Comparison of ENCODE assay signal across 18 mouse cellular contexts in genomic region chr17:87288131-87288530, GRCm38 (mm10). TPM values are rescaled to one million over a fixed set of nuclear protein-coding genes. Genes with fewer than 3 reads are reported as not detected.
DNase-seq lines count a peak whose midpoint lies in the region; ATAC-seq lines count a peak whose summit lies in the region.
"Had no signal": no experiment of that assay in that cellular context is flagged by ENCODE, and none has a peak within 500 bp of the region (broad histone marks: within the 10 kb centered on the region; RNA-seq: fewer than 3 reads in every experiment).

No protein-coding gene starts in this region.

- no peak overlapping the region for H3K4me3 ChIP-seq in heart, embryonic 12.5 days
- H3K4me3 ChIP-seq in liver, embryonic 13.5 days (replicated peaks), result no peak overlapping the region
- no peak overlapping the region for H3K4me3 ChIP-seq in limb, embryonic 12.5 days (replicated peaks)
- H3K4me3 ChIP-seq: limb, embryonic 13.5 days; megakaryocyte, embryonic 14.5 days; myocyte had no signal

- H3K4me2 ChIP-seq in heart, embryonic 12.5 days, result no peak overlapping the region
- H3K4me2 ChIP-seq in liver, embryonic 13.5 days, result no peak overlapping the region
- H3K4me2 ChIP-seq in limb, embryonic 12.5 days, result no peak overlapping the region
- H3K4me2 ChIP-seq: hindbrain, embryonic 14.5 days; limb, embryonic 13.5 days had no signal

- no peak for ATAC-seq in heart, embryonic 12.5 days (ENCODE audit: insufficient number of reproducible peaks, low FRiP score)
- ATAC-seq in liver, embryonic 13.5 days (ENCODE audit: low read depth), result no peak
- ATAC-seq in limb, embryonic 12.5 days (ENCODE audit: insufficient number of reproducible peaks, insufficient read depth, low FRiP score, low TSS enrichment, low read depth), result no peak
- ATAC-seq: activated CD4-positive, CD25-positive, alpha-beta regulatory T cell, adult 4 months had no signal

- H3K4me1 ChIP-seq in heart, embryonic 12.5 days (replicated peaks), result peaks cover 11% of the 10 kb centered on the region
- H3K4me1 ChIP-seq in liver, embryonic 13.5 days (replicated peaks), result peaks cover 49% of the 10 kb centered on the region
- peaks cover 21% of the 10 kb centered on the region for H3K4me1 ChIP-seq in limb, embryonic 12.5 days (replicated peaks)

- no peak overlapping the region for H3K27ac ChIP-seq in heart, embryonic 12.5 days (ENCODE audit: poor library complexity, severe bottlenecking)
- H3K27ac ChIP-seq in liver, embryonic 13.5 days, result no peak overlapping the region
- H3K27ac ChIP-seq in limb, embryonic 12.5 days, result no peak overlapping the region
- H3K27ac ChIP-seq: hindbrain, embryonic 14.5 days; limb, embryonic 13.5 days had no signal

- H3K36me3 ChIP-seq in heart, embryonic 12.5 days, result no peaks in the 10 kb centered on the region
- peaks cover 31% of the 10 kb centered on the region for H3K36me3 ChIP-seq in liver, embryonic 13.5 days
- no peaks in the 10 kb centered on the region for H3K36me3 ChIP-seq in limb, embryonic 12.5 days
- H3K36me3 ChIP-seq: limb, embryonic 13.5 days had no signal

- WGBS in heart, embryonic 12.5 days, result 33% methylated on average over 12 of the region's 12 CpGs
- WGBS in liver, embryonic 13.5 days (ENCODE audit: insufficient replicate concordance), result 63% methylated on average over 12 of the region's 12 CpGs
- 30% methylated on average over 12 of the region's 12 CpGs for WGBS in limb, embryonic 12.5 days

- peak; percentile 87 for DNase-seq in heart, adult 11 months
- DNase-seq in liver, embryonic 13.5 days, result no peak
- no peak for DNase-seq in liver
- peak; percentile 72 for DNase-seq in Muller cell, postnatal 12 days (ENCODE audit: inconsistent ontology term)
- DNase-seq in adrenal gland, adult 8-10 months, result no peak
- no peak for DNase-seq in right cerebral cortex, adult 2 months (ENCODE audit: low spot score in 2 of 2)
- DNase-seq: cerebellum, postnatal 14 days; gastrocnemius, postnatal 10 days; heart, postnatal 10 days; right cerebral cortex, postnatal 25 days; thymus, postnatal 14 days had no signal

- H3K9ac ChIP-seq in heart, embryonic 12.5 days, result no peak overlapping the region
- H3K9ac ChIP-seq in liver, embryonic 13.5 days, result peak overlapping the region; percentile 17; the same call in 1 of the 2 replicates
- 0 out of 2 replicates have a peak overlapping the region, but pooled peaks have one; percentile 27 for H3K9ac ChIP-seq in limb, embryonic 12.5 days (replicated peaks)
- H3K9ac ChIP-seq: hindbrain, embryonic 14.5 days; limb, embryonic 13.5 days had no signal

- H3K9me3 ChIP-seq in heart, embryonic 12.5 days (replicated peaks), result no peaks in the 10 kb centered on the region
- no peaks in the 10 kb centered on the region for H3K9me3 ChIP-seq in liver, embryonic 13.5 days (replicated peaks)
- H3K9me3 ChIP-seq in limb, embryonic 12.5 days, result no peaks in the 10 kb centered on the region
- H3K9me3 ChIP-seq: limb, embryonic 13.5 days; megakaryocyte, embryonic 14.5 days had no signal

- peaks cover 72% of the 10 kb centered on the region for H3K27me3 ChIP-seq in heart, embryonic 12.5 days (replicated peaks)
- H3K27me3 ChIP-seq in liver, embryonic 13.5 days, result no peaks in the 10 kb centered on the region
- peaks cover 52% of the 10 kb centered on the region for H3K27me3 ChIP-seq in limb, embryonic 12.5 days
- H3K27me3 ChIP-seq: megakaryocyte, embryonic 14.5 days had no signal

RNA-seq across cellular contexts. Expression of gene Ttc7, which starts 5.4 kb away (rescaled TPM):
- polyA plus RNA-seq in heart, embryonic 12.5 days (2016; fragmentation: Nextera tagmentation; extraction: Ambion mirVana), result 2.4 and 3.2 TPM in 2 replicates
- 9.5 and 11.0 TPM in 2 replicates for polyA plus RNA-seq in liver, embryonic 13.5 days (2015; fragmentation: Nextera tagmentation; extraction: Ambion mirVana)
- 4.4 and 4.9 TPM in 2 replicates for polyA plus RNA-seq in limb, embryonic 12.5 days (2016; fragmentation: Nextera tagmentation; extraction: Ambion mirVana)
- 10 to 100 TPM; 13.5 to 18.6 (median 15.2) TPM for total RNA-seq in adrenal gland, adult 8-10 months (2022)

RNA-seq across cellular contexts. Expression of gene Mcfd2, which starts 22.4 kb away (rescaled TPM):
- 68.8 and 70.8 TPM in 2 replicates for polyA plus RNA-seq in heart, embryonic 12.5 days (2016; fragmentation: Nextera tagmentation; extraction: Ambion mirVana)
- polyA plus RNA-seq in liver, embryonic 13.5 days (2015; fragmentation: Nextera tagmentation; extraction: Ambion mirVana), result 50.2 and 53.9 TPM in 2 replicates
- 67.2 and 75.4 TPM in 2 replicates for polyA plus RNA-seq in limb, embryonic 12.5 days (2016; fragmentation: Nextera tagmentation; extraction: Ambion mirVana)
- total RNA-seq in adrenal gland, adult 8-10 months (2022), result 100 to 1,000 TPM; 212 to 358 (median 282) TPM

Comparison
In these comparisons a context has a peak if more than half of its experiments do, and no peak if none do; other contexts are left out.
1. DNase-seq: peak in heart, adult 11 months (single experiment) and Muller cell, postnatal 12 days (single experiment); none in liver, embryonic 13.5 days (single experiment), liver (single experiment), adrenal gland, adult 8-10 months (single experiment) and right cerebral cortex, adult 2 months (0 of 2).